Comparison of ENCODE assay signal across 9 mouse cellular contexts in genomic region chr7:65317418-65317817, GRCm38 (mm10).
DNase-seq lines count a peak whose midpoint lies in the region; ATAC-seq and TF ChIP-seq lines count a peak whose summit lies in the region.
"Had no signal": no experiment of that assay in that cellular context is flagged by ENCODE, and none has a peak within 500 bp of the region (broad histone marks: within the 10 kb centered on the region; RNA-seq: fewer than 3 reads in every experiment).

No protein-coding gene starts in this region.

- no peak for TF ChIP-seq POLR2A in MEL (IDR thresholded peaks at IDR 0.05; ENCODE audit: control insufficient read depth in 1 of 2, insufficient read depth in 1 of 2, low read depth in 1 of 2, low read length in 2 of 2, poor library complexity in 1 of 2)

- no peak for TF ChIP-seq EP300 in MEL (IDR thresholded peaks at IDR 0.05; ENCODE audit: low read depth in 1 of 2, low read length in 2 of 2)

- H3K27ac ChIP-seq in forebrain, embryonic 11.5 days (ENCODE audit: low read depth, low read length) = no peak overlapping the region
- H3K27ac ChIP-seq in forebrain, embryonic 16.5 days (ENCODE audit: low read length) = no peak overlapping the region
- no peak overlapping the region for H3K27ac ChIP-seq in MEL (ENCODE audit: control insufficient read depth, low read depth, low read length)
- H3K27ac ChIP-seq: limb, embryonic 15.5 days had no signal

- TF ChIP-seq CTCF in MEL (IDR thresholded peaks at IDR 0.05 in 2 of 3, conservative IDR thresholded peaks at IDR 0.05 in 1 of 3; ENCODE audit: control insufficient read depth in 1 of 3, insufficient read depth in 1 of 3, low read depth in 2 of 3, low read length in 3 of 3, poor library complexity in 1 of 3, severe bottlenecking in 1 of 3) = peak; percentile 83 to 94 (median 92)

- H3K4me1 ChIP-seq in forebrain, embryonic 11.5 days (replicated peaks; ENCODE audit: control insufficient read depth, insufficient read depth, low read length) = no peaks in the 10 kb centered on the region
- H3K4me1 ChIP-seq in forebrain, embryonic 16.5 days (replicated peaks; ENCODE audit: control insufficient read depth, insufficient read depth, low read length) = no peaks in the 10 kb centered on the region
- no peaks in the 10 kb centered on the region for H3K4me1 ChIP-seq in MEL (ENCODE audit: control insufficient read depth in 1 of 2, insufficient read depth in 2 of 2, low read length in 2 of 2)
- H3K4me1 ChIP-seq: limb, embryonic 15.5 days had no signal

- no peak overlapping the region for H3K9ac ChIP-seq in forebrain, embryonic 11.5 days (ENCODE audit: low read length)
- no peak overlapping the region for H3K9ac ChIP-seq in forebrain, embryonic 16.5 days (replicated peaks; ENCODE audit: low read depth, low read length)
- H3K9ac ChIP-seq in MEL (ENCODE audit: control insufficient read depth, low read depth, low read length, poor library complexity, severe bottlenecking) = no peak overlapping the region
- H3K9ac ChIP-seq: limb, embryonic 15.5 days had no signal

- H3K27me3 ChIP-seq in forebrain, embryonic 11.5 days (ENCODE audit: control insufficient read depth, insufficient read depth, low read length) = no peaks in the 10 kb centered on the region
- no peaks in the 10 kb centered on the region for H3K27me3 ChIP-seq in forebrain, embryonic 16.5 days (replicated peaks; ENCODE audit: control insufficient read depth, insufficient read depth, low read length)
- H3K27me3 ChIP-seq in MEL (ENCODE audit: control insufficient read depth in 1 of 2, insufficient read depth in 2 of 2, low read length in 2 of 2) = no peaks in the 10 kb centered on the region; a peak in 1 of 4 replicates
- H3K27me3 ChIP-seq: limb, embryonic 15.5 days had no signal

- no peaks in the 10 kb centered on the region for H3K9me3 ChIP-seq in forebrain, embryonic 11.5 days (ENCODE audit: control insufficient read depth, low read length)
- H3K9me3 ChIP-seq in forebrain, embryonic 16.5 days (ENCODE audit: control insufficient read depth, low read length) = no peaks in the 10 kb centered on the region
- no peaks in the 10 kb centered on the region for H3K9me3 ChIP-seq in MEL (replicated peaks; ENCODE audit: insufficient read depth, low read length)
- H3K9me3 ChIP-seq: limb, embryonic 15.5 days had no signal

- peak; percentile 81 for DNase-seq in forebrain, embryonic 11.5 days (ENCODE audit: low spot score)
- DNase-seq in MEL (ENCODE audit: low read depth, low spot score) = peak; percentile 71
- DNase-seq in cerebellum, adult 11 months = peak; percentile 44
- peak; percentile 65 for DNase-seq in layer of hippocampus, adult 11-12 months (ENCODE audit: low spot score)
- DNase-seq in lung, postnatal 14 days = peak; percentile 68
- DNase-seq in right cerebral cortex, postnatal 4 days = peak; percentile 75

- peak; percentile 64 for TF ChIP-seq RAD21 in MEL (IDR thresholded peaks at IDR 0.05; ENCODE audit: low read depth, low read length)

- peaks cover 11% of the 10 kb centered on the region for H3K36me3 ChIP-seq in forebrain, embryonic 11.5 days (ENCODE audit: control insufficient read depth, insufficient read depth, low read length)
- peaks cover 12% of the 10 kb centered on the region for H3K36me3 ChIP-seq in forebrain, embryonic 16.5 days (ENCODE audit: control insufficient read depth, insufficient read depth)
- no peaks in the 10 kb centered on the region for H3K36me3 ChIP-seq in MEL (ENCODE audit: control insufficient read depth in 1 of 2, insufficient read depth in 2 of 2, low read length in 2 of 2)

- no peak for ATAC-seq in forebrain, embryonic 11.5 days (replicated peaks; ENCODE audit: low FRiP score)
- ATAC-seq in forebrain, embryonic 16.5 days = no peak; the same call in 1 of the 2 replicates
- peak; percentile 43; the same call in 1 of the 2 replicates for ATAC-seq in frontal cortex, adult (ENCODE audit: low TSS enrichment)

- H3K79me2 ChIP-seq in MEL (ENCODE audit: control insufficient read depth, insufficient read depth, low read length, poor library complexity) = no peaks in the 10 kb centered on the region

- H3K4me2 ChIP-seq in forebrain, embryonic 11.5 days (ENCODE audit: low read depth, low read length, severe bottlenecking) = no peak overlapping the region
- H3K4me2 ChIP-seq in forebrain, embryonic 16.5 days (ENCODE audit: low read length) = no peak overlapping the region
- H3K4me2 ChIP-seq: limb, embryonic 15.5 days had no signal

- H3K4me3 ChIP-seq in forebrain, embryonic 11.5 days (ENCODE audit: low read depth, low read length) = no peak overlapping the region
- H3K4me3 ChIP-seq in forebrain, embryonic 16.5 days (replicated peaks; ENCODE audit: low read length) = no peak overlapping the region
- H3K4me3 ChIP-seq in MEL (ENCODE audit: control insufficient read depth in 1 of 2, insufficient read depth in 1 of 2, low read depth in 2 of 2, low read length in 2 of 2) = no peak overlapping the region
- H3K4me3 ChIP-seq: limb, embryonic 15.5 days had no signal

- WGBS in forebrain, embryonic 11.5 days = 42% methylated on average over 5 of the region's 5 CpGs
- 40% methylated on average over 5 of the region's 5 CpGs for WGBS in forebrain, embryonic 16.5 days

TF ChIP-seq in MEL, 35 proteins besides CTCF, POLR2A, EP300 and RAD21:
- TF ChIP-seq SMC3 (IDR thresholded peaks at IDR 0.05; ENCODE audit: low read depth, low read length) (peak; percentile 76), MYC (IDR thresholded peaks at IDR 0.05; ENCODE audit: low read depth, low read length) (no peak), E2F4 (IDR thresholded peaks at IDR 0.05; ENCODE audit: borderline replicate concordance, low read depth, low read length) (no peak), ZC3H11A (IDR thresholded peaks at IDR 0.05; ENCODE audit: low read depth, low read length) (peak; percentile 34)
